Mouse (Mus musculus) liver, postnatal 0 days (tissue): Measurements from ENCODE around the gene Sos1. TPM values are rescaled to one million over a fixed set of nuclear protein-coding genes. Genes with fewer than 3 reads are reported as not detected.

ENCODE experiments used
- ATAC-seq: fragments of 200-750 bp; cut with Nextera tagmentation; 2 replicates; pipeline ENCODE4 v1.8.0; 2017; ENCODE audit warnings: mild to moderate bottlenecking, moderate library complexity
- DNase-seq: peaks from one replicate; pipeline ENCODE4 v3.0.0-alpha.2; 2016
- H3K27ac ChIP-seq: fragments of 300-500 bp; sonication (generic); 2 replicates; pipeline ENCODE4 v1.5.1; 2014; ENCODE audit warnings: antibody characterized with exemption, moderate library complexity, mild to moderate bottlenecking, low read depth
- H3K27me3 ChIP-seq: fragments of 300-500 bp; sonication (generic); 2 replicates; pipeline ENCODE4 v1.6.1; 2014; ENCODE audit warnings: low read length, control low read depth, mixed read lengths; ENCODE audit not compliant: insufficient read depth
- H3K36me3 ChIP-seq: fragments of 300-500 bp; sonication (generic); replicated peaks from 2 replicates; pipeline ENCODE4 v1.6.1; 2014; ENCODE audit warnings: mild to moderate bottlenecking, control low read depth, low read length, moderate library complexity, mixed read lengths; ENCODE audit not compliant: insufficient read depth
- H3K4me1 ChIP-seq: fragments of 300-500 bp; sonication (generic); 2 replicates; pipeline ENCODE4 v1.6.1; 2014; ENCODE audit warnings: antibody characterized with exemption, mild to moderate bottlenecking, control low read depth; ENCODE audit not compliant: insufficient read depth
- H3K4me2 ChIP-seq: fragments of 300-500 bp; sonication (generic); 2 replicates; pipeline ENCODE4 v1.6.1; 2014; ENCODE audit warnings: low read depth, mild to moderate bottlenecking, low read length, moderate library complexity, mixed read lengths
- H3K4me3 ChIP-seq: fragments of 300-500 bp; sonication (generic); 2 replicates; pipeline ENCODE4 v1.5.1; 2014; ENCODE audit warnings: low read depth, low read length
- H3K9ac ChIP-seq: fragments of 300-500 bp; sonication (generic); replicated peaks from 2 replicates; pipeline ENCODE4 v1.6.1; 2014; ENCODE audit warnings: mild to moderate bottlenecking, moderate library complexity
- H3K9me3 ChIP-seq: fragments of 300-500 bp; sonication (generic); 2 replicates; pipeline ENCODE4 v1.6.1; 2016; ENCODE audit warnings: mild to moderate bottlenecking, control low read depth, low read length, mixed read lengths
- CTCF ChIP-seq: sonication (generic); IDR thresholded peaks from 2 replicates; pipeline ENCODE4 v1.5.1; 2016; ENCODE audit warnings: antibody characterized with exemption, low read depth
- EP300 ChIP-seq: IDR thresholded peaks from 2 replicates; pipeline ENCODE4 v1.6.1; 2016; ENCODE audit warnings: antibody characterized with exemption, low read depth, mild to moderate bottlenecking
- WGBS: fragments of 180-500 bp; shearing (Covaris S2); extraction: QIAGEN DNeasy Blood & Tissue Kit; methylation state at CpG from one replicate; pipeline ENCODE4 v1.1.7; 2014; ENCODE audit not compliant: insufficient replicate concordance; 5-methylcytosine and 5-hydroxymethylcytosine counted together
- polyA plus RNA-seq: library from polyadenylated mRNA; unstranded; fragments of >200 nt; fragmentation: Nextera tagmentation; extraction: Ambion mirVana; gene quantifications from 2 replicates; pipeline ENCODE4 v1.2.1, GENCODE M21; 2015

Sos1 gene
- polyA plus RNA-seq: 1.4 TPM in 2 replicates

- ATAC-seq (peak; percentile 79), DNase-seq (peak; percentile 96)
- Histone ChIP-seq H3K4me2 (peak within 1 kb of the TSS; percentile 86), H3K36me3 (no peaks in the 10 kb centered on the region), H3K27ac (peak within 1 kb of the TSS; percentile 97), H3K9me3 (no peaks in the 10 kb centered on the region), H3K4me1 (peaks cover 32% of the 10 kb centered on the region), H3K4me3 (peak within 1 kb of the TSS; percentile 97), H3K27me3 (no peaks in the 10 kb centered on the region), H3K9ac (peak within 1 kb of the TSS; percentile 95)
- TF ChIP-seq EP300 (no peak), CTCF (0 out of 2 replicates have a peak, but pooled peaks have one; percentile 2)
- under 1% methylated on average over 51 of the region's 90 CpGs for WGBS
Observed at GRCm38 (mm10) chr17:80480031-80480854, at the start of gene Sos1. Sos1 (minus strand) TSS chr17:80480453.

DNA sequence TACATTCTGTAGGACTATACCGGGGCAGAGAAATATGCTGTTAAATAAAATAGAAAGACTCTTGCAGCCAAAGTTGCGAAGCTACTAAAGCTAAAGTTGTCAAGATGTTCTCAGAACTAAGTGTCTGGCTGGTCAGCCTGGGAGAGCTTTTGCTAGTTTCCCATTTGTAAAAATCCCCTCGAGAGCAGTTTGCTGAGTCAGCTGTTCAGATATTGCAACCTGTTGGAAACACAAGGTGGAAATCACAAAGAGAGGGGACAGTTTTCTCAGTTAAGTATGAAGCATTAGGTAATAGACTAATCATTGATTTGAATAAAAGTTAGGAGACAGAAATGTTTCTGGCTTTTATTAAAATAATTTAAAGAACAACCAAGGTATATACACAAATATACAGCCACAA is 43.0 kb upstream of the Sos1 start:
- 71% methylated on average over 3 of the region's 3 CpGs for WGBS
- H3K4me1 ChIP-seq: no peaks in the 10 kb centered on the region
- no peaks in the 10 kb centered on the region for H3K9me3 ChIP-seq
- H3K27me3 ChIP-seq: no peaks in the 10 kb centered on the region
- H3K36me3 ChIP-seq: no peaks in the 10 kb centered on the region
- no peak overlapping the region for H3K9ac ChIP-seq
- no peak overlapping the region for H3K27ac ChIP-seq
- no peak for DNase-seq
- H3K4me3 ChIP-seq: no peak overlapping the region
- no peak overlapping the region for H3K4me2 ChIP-seq
- ATAC-seq: no peak
- TF ChIP-seq EP300 (no peak), CTCF (no peak)

GRCm38 (mm10) chr17:80522229-80522556 is 41.9 kb upstream of the Sos1 start:
- Histone ChIP-seq H3K36me3 (no peaks in the 10 kb centered on the region), H3K4me1 (no peaks in the 10 kb centered on the region), H3K27me3 (no peaks in the 10 kb centered on the region), H3K27ac (no peak overlapping the region), H3K4me3 (no peak overlapping the region), H3K4me2 (no peak overlapping the region), H3K9ac (no peak overlapping the region), H3K9me3 (no peaks in the 10 kb centered on the region)
- no peak for ATAC-seq
- no peak for DNase-seq
- no peak for TF ChIP-seq CTCF
- no peak for TF ChIP-seq EP300
- WGBS: 69% methylated on average over 7 of the region's 7 CpGs

- no peaks in the 10 kb centered on the region for H3K9me3 ChIP-seq
- DNase-seq: no peak
- 59% methylated on average over 4 of the region's 4 CpGs for WGBS
- H3K4me1 ChIP-seq: no peaks in the 10 kb centered on the region
- no peak overlapping the region for H3K27ac ChIP-seq
- H3K4me2 ChIP-seq: no peak overlapping the region
- H3K9ac ChIP-seq: no peak overlapping the region
- TF ChIP-seq EP300 (no peak), CTCF (no peak)
- no peak overlapping the region for H3K4me3 ChIP-seq
- no peaks in the 10 kb centered on the region for H3K36me3 ChIP-seq
- H3K27me3 ChIP-seq: no peaks in the 10 kb centered on the region
- ATAC-seq: no peak
Observed at GRCm38 (mm10) chr17:80521521-80522228, 41.4 kb upstream of the Sos1 start.

GRCm38 (mm10) chr17:80520537-80520936 is 40.3 kb upstream of the Sos1 start:
- Histone ChIP-seq H3K9ac (no peak overlapping the region), H3K4me1 (no peaks in the 10 kb centered on the region), H3K27me3 (no peaks in the 10 kb centered on the region), H3K4me2 (no peak overlapping the region), H3K27ac (no peak overlapping the region), H3K9me3 (no peaks in the 10 kb centered on the region), H3K4me3 (no peak overlapping the region), H3K36me3 (no peaks in the 10 kb centered on the region)
- no peak for DNase-seq
- no peak for ATAC-seq
- no peak for TF ChIP-seq EP300
- no peak for TF ChIP-seq CTCF
- 76% methylated on average over 8 of the region's 8 CpGs for WGBS

DNA sequence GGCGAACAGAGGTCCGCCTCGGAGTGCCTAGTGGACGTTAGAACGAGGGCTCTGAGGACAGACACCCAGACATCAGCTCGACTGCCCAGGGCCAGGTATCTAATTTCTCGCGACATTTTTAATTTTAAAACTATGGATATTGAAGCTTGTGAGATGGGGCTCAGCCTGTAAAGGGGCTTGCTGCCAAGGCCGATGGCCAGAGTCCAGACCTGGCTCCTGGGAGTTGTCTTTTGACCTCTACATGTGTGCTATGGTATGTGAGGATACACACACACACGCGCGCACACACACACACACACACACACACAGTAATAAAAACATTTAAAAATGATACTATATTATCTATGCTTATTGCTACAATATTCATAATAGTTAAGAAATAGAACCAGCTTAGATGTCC is 38.6 kb upstream of the Sos1 start:
- TF ChIP-seq CTCF (no peak), EP300 (no peak)
- DNase-seq (no peak), ATAC-seq (no peak)
- no peak overlapping the region for H3K4me3 ChIP-seq
- no peak overlapping the region for H3K9ac ChIP-seq
- H3K27ac ChIP-seq: no peak overlapping the region
- H3K4me2 ChIP-seq: no peak overlapping the region
- H3K36me3 ChIP-seq: no peaks in the 10 kb centered on the region
- no peaks in the 10 kb centered on the region for H3K9me3 ChIP-seq
- WGBS: 90% methylated on average over 12 of the region's 12 CpGs
- no peaks in the 10 kb centered on the region for H3K27me3 ChIP-seq
- no peaks in the 10 kb centered on the region for H3K4me1 ChIP-seq
